Mouse (Mus musculus) hindbrain, embryonic 14.5 days (tissue): ENCODE measurements around the gene Atg3. TPM values are rescaled to one million over a fixed set of nuclear protein-coding genes. Genes with fewer than 3 reads are reported as not detected.

Experiments used
- ATAC-seq: fragments of 200-750 bp; cut with Nextera tagmentation; 2 replicates; pipeline ENCODE4 v1.8.0; 2017; ENCODE audit warnings: moderate number of reproducible peaks, mild to moderate bottlenecking, moderate TSS enrichment, moderate library complexity; ENCODE audit not compliant: low FRiP score
- DNase-seq: peaks from one replicate; pipeline ENCODE4 v3.0.0-alpha.2; 2015; ENCODE audit warnings: low spot score
- H3K27ac ChIP-seq: fragments of 300-500 bp; sonication (generic); 2 replicates; pipeline ENCODE4 v1.5.1; 2014; ENCODE audit warnings: mild to moderate bottlenecking, moderate library complexity
- H3K27me3 ChIP-seq: fragments of 300-500 bp; sonication (generic); 2 replicates; pipeline ENCODE4 v1.6.1; 2014; ENCODE audit warnings: mild to moderate bottlenecking, low read length, mixed read lengths; ENCODE audit not compliant: control insufficient read depth, insufficient read depth
- H3K36me3 ChIP-seq: fragments of 300-500 bp; sonication (generic); replicated peaks from 2 replicates; pipeline ENCODE4 v1.6.1; 2014; ENCODE audit not compliant: control insufficient read depth, insufficient read depth
- H3K4me1 ChIP-seq: fragments of 300-500 bp; sonication (generic); replicated peaks from 2 replicates; pipeline ENCODE4 v1.6.1; 2014; ENCODE audit warnings: antibody characterized with exemption, low read length, mixed read lengths; ENCODE audit not compliant: control insufficient read depth, insufficient read depth
- H3K4me2 ChIP-seq: fragments of 300-500 bp; sonication (generic); replicated peaks from 2 replicates; pipeline ENCODE4 v1.6.1; 2014; ENCODE audit warnings: mild to moderate bottlenecking, moderate library complexity
- H3K4me3 ChIP-seq: fragments of 300-500 bp; sonication (generic); replicated peaks from 2 replicates; pipeline ENCODE4 v1.5.1; 2014; ENCODE audit warnings: mild to moderate bottlenecking, low read length
- H3K9ac ChIP-seq: fragments of 300-500 bp; sonication (generic); 2 replicates; pipeline ENCODE4 v1.6.1; 2014
- H3K9me3 ChIP-seq: fragments of 300-500 bp; sonication (generic); 2 replicates; pipeline ENCODE4 v1.6.1; 2016; ENCODE audit warnings: low read length; ENCODE audit not compliant: control insufficient read depth
- WGBS: fragments of 180-500 bp; shearing (Covaris S2); extraction: QIAGEN DNeasy Blood & Tissue Kit; methylation state at CpG from one replicate; pipeline ENCODE4 v1.1.7; 2014; 5-methylcytosine and 5-hydroxymethylcytosine counted together
- polyA plus RNA-seq: library from polyadenylated mRNA; unstranded; fragments of >200 nt; fragmentation: Nextera tagmentation; extraction: Ambion mirVana; gene quantifications from 2 replicates; pipeline ENCODE4 v1.2.1, GENCODE M21; 2014

The Atg3 gene
- polyA plus RNA-seq, 1 experiment from 2014 or later = 48.6 TPM

- no peak overlapping the region for H3K27ac ChIP-seq
- H3K4me3 ChIP-seq = no peak overlapping the region
- H3K36me3 ChIP-seq = peaks cover 74% of the 10 kb centered on the region
- WGBS = 96% methylated on average over 5 of the region's 5 CpGs
- DNase-seq (no peak), ATAC-seq (no peak)
- no peak overlapping the region for H3K9ac ChIP-seq
- H3K9me3 ChIP-seq = no peaks in the 10 kb centered on the region
- no peak overlapping the region for H3K4me2 ChIP-seq
- no peaks in the 10 kb centered on the region for H3K27me3 ChIP-seq
- H3K4me1 ChIP-seq = no peaks in the 10 kb centered on the region
Measured at GRCm38 (mm10) chr16:45141711-45142110, 16.9 kb upstream of the Atg3 start.

DNA sequence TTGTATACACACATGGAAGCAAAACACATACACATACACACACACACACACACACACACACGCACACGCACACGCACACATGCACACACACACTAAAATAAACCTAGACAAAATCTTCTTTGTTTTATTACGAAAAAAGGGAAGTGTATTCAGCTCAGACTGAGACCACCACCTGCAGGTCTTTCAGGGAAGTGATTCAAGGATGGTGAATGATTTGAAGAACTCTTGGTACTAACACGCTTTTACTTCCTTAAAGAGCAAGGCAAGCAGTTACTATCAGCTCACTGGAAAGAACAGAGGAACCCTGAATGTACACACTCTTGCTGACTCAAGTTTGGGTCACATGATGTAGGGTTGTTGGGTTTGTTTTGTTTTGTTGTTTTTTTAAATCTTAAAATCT, 16.0 kb upstream of the Atg3 start:
- DNase-seq (no peak), ATAC-seq (no peak)
- Histone ChIP-seq H3K27ac (no peak overlapping the region), H3K9ac (no peak overlapping the region), H3K36me3 (peaks cover 82% of the 10 kb centered on the region), H3K4me2 (no peak overlapping the region), H3K27me3 (no peaks in the 10 kb centered on the region), H3K9me3 (no peaks in the 10 kb centered on the region), H3K4me1 (no peaks in the 10 kb centered on the region), H3K4me3 (no peak overlapping the region)
- WGBS = 94% methylated on average over 5 of the region's 5 CpGs

DNA sequence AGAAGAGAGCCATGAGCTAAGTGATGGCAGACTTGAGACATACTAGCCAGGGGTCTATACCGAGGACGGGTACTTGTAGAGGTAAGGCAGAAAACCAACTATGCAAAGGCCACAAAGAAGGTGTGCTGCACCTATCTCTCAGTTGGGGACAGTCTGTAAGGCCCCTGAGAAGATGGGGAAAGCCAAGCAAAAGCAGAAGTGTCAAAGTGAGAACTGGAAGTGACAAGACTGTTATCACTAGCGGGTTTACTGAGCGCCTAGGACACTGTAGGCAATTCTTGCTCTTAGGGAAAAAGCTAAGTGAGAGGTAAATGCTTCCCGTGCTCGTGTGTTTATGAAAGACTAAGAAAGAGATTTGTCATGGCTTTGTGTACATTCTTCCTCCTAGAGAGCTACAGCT, 13.5 kb upstream of the Atg3 start:
- Histone ChIP-seq H3K4me1 (no peaks in the 10 kb centered on the region), H3K4me3 (no peak overlapping the region), H3K4me2 (no peak overlapping the region), H3K9ac (no peak overlapping the region), H3K9me3 (no peaks in the 10 kb centered on the region), H3K36me3 (peaks cover 87% of the 10 kb centered on the region), H3K27ac (no peak overlapping the region), H3K27me3 (no peaks in the 10 kb centered on the region)
- WGBS = 94% methylated on average over 6 of the region's 6 CpGs
- DNase-seq (no peak), ATAC-seq (no peak)

GRCm38 (mm10) chr16:45148488-45149082, 10.0 kb upstream of the Atg3 start:
- Histone ChIP-seq H3K27ac (no peak overlapping the region), H3K4me2 (no peak overlapping the region), H3K9me3 (no peaks in the 10 kb centered on the region), H3K4me1 (no peaks in the 10 kb centered on the region), H3K9ac (no peak overlapping the region), H3K4me3 (no peak overlapping the region), H3K36me3 (peaks cover 82% of the 10 kb centered on the region), H3K27me3 (no peaks in the 10 kb centered on the region)
- ATAC-seq (no peak), DNase-seq (no peak)
- 94% methylated on average over 10 of the region's 10 CpGs for WGBS

- H3K27ac ChIP-seq = no peak overlapping the region
- no peaks in the 10 kb centered on the region for H3K9me3 ChIP-seq
- DNase-seq = no peak
- 86% methylated on average over 3 of the region's 3 CpGs for WGBS
- no peak overlapping the region for H3K9ac ChIP-seq
- peaks cover 51% of the 10 kb centered on the region for H3K36me3 ChIP-seq
- no peaks in the 10 kb centered on the region for H3K27me3 ChIP-seq
- H3K4me2 ChIP-seq = no peak overlapping the region
- peaks cover 11% of the 10 kb centered on the region for H3K4me1 ChIP-seq
- H3K4me3 ChIP-seq = no peak overlapping the region
- no peak for ATAC-seq
Measured at GRCm38 (mm10) chr16:45154741-45155250, 3.8 kb upstream of the Atg3 start.

DNA sequence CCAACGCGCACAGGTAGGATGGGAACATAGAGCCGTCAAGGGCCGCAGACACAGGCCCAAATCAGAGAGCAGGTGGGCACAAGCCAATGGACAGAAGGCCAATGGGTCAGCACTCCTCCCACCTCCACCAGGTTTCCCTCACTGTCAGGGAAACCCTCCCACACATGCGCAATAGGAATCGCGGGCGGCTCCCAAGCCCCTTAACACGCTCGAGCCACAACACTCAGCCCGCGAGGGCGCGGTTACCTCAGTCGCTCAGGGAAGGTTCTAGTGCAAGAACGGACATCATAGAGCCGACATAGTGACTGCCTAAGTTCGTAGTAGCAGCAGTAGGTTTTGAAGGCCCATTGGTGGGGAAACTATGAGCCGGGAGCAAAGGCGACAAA, 456 bp upstream of the Atg3 start:
- ATAC-seq = peak; percentile 83
- H3K4me1 ChIP-seq = peaks cover 25% of the 10 kb centered on the region
- WGBS = 2% methylated on average over 20 of the region's 20 CpGs
- H3K4me2 ChIP-seq = peak overlapping the region; percentile 63
- DNase-seq = peak; percentile 68
- H3K27ac ChIP-seq = peak overlapping the region; percentile 86
- no peaks in the 10 kb centered on the region for H3K9me3 ChIP-seq
- peaks cover 24% of the 10 kb centered on the region for H3K36me3 ChIP-seq
- peak overlapping the region; percentile 97 for H3K9ac ChIP-seq
- no peaks in the 10 kb centered on the region for H3K27me3 ChIP-seq
- H3K4me3 ChIP-seq = peak overlapping the region; percentile 89

DNA sequence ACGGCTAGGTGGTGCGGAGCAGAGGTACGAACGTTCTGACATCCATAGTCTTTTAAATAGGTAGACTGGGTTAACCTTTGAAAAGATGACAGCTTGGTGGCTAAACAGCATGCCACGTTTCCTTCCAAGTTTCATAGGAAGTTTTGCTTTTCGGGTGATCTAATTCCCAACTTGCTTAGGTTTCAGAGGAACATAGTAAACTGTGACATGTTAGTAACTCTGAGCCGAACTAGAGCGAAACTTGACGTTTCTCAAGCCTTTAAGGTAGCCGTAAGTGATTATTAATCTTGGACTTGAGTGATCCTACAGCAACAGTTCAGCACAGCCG, 768 bp downstream of the Atg3 start:
- Histone ChIP-seq H3K9ac (peak overlapping the region; percentile 97), H3K4me1 (peaks cover 25% of the 10 kb centered on the region), H3K27ac (peak overlapping the region; percentile 86; the same call in 1 of the 2 replicates), H3K9me3 (no peaks in the 10 kb centered on the region), H3K4me2 (peak overlapping the region; percentile 57), H3K27me3 (no peaks in the 10 kb centered on the region), H3K4me3 (peak overlapping the region; percentile 89), H3K36me3 (peaks cover 18% of the 10 kb centered on the region)
- no peak for DNase-seq
- 5% methylated on average over 11 of the region's 11 CpGs for WGBS
- ATAC-seq = no peak

DNA sequence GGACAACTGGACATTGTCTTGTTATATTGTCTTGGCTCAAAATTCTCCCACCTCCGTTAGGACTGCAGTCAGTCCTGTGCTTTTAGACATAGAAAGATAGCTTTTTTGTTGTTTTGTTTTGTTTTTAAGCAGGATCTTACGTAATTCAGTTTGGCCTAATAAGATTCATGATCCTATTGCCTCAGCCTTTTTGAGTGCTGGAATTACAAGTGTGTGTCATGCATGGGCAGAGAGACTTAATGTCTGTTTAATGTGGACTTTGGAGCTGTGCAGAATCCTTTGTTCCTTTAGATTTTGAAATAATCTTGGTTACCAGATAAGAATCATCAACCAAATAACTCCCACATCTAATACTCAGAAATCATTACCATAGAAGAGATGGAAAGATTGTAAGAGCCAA, 20.0 kb downstream of the Atg3 start:
- DNase-seq (no peak), ATAC-seq (no peak)
- Histone ChIP-seq H3K27me3 (no peaks in the 10 kb centered on the region), H3K9me3 (no peaks in the 10 kb centered on the region), H3K27ac (no peak overlapping the region), H3K4me3 (no peak overlapping the region), H3K9ac (no peak overlapping the region), H3K4me1 (no peaks in the 10 kb centered on the region), H3K36me3 (peaks cover 21% of the 10 kb centered on the region), H3K4me2 (no peak overlapping the region)
- 91% methylated on average over 2 of the region's 2 CpGs for WGBS

DNA sequence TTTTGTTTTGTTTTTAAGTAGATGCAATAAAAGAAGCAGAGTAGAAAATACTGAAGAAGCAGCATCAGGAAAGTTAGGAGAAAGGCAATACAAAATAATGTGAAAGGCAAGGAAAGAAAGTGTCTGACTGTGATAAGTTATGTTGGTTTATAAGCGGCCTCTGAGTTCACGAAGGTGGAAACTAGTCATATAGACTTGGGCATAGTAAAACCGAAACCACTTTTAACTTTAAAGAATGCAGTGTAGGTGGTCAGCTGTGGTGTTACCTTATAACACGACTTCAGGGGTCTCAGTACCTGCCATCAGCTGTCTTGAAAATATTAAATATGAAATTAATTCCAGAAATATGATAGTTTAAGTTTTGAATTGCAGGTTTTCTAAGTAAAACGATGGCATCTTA, 23.2 kb downstream of the Atg3 start:
- 91% methylated on average over 5 of the region's 5 CpGs for WGBS
- H3K27ac ChIP-seq = no peak overlapping the region
- no peaks in the 10 kb centered on the region for H3K9me3 ChIP-seq
- H3K36me3 ChIP-seq = peaks cover 39% of the 10 kb centered on the region
- DNase-seq (no peak), ATAC-seq (no peak)
- H3K9ac ChIP-seq = no peak overlapping the region
- no peak overlapping the region for H3K4me3 ChIP-seq
- no peaks in the 10 kb centered on the region for H3K4me1 ChIP-seq
- H3K4me2 ChIP-seq = no peak overlapping the region
- no peaks in the 10 kb centered on the region for H3K27me3 ChIP-seq

DNA sequence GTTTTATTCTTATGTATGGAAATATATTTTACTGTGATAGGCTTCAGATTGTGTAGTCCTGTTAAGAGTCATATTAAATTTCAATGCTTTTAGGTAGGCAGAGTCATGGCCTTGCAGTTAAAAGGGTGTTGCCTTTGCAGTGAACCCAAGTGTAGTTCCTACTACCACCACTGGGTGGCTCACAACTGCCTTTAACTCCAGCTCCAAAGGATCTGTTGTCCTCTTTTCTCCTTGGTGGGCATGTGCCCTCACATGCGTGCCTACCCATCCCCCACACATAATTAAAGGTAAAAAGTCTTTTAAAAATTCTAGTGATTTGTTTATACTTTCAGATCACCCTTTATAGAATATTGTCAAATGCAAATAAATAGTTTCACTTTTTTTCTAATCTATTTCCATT, 34.0 kb downstream of the Atg3 start:
- no peaks in the 10 kb centered on the region for H3K4me1 ChIP-seq
- no peak overlapping the region for H3K4me3 ChIP-seq
- no peak overlapping the region for H3K27ac ChIP-seq
- 16% methylated on average over 1 of the region's 1 CpGs for WGBS
- H3K9me3 ChIP-seq = no peaks in the 10 kb centered on the region
- H3K9ac ChIP-seq = no peak overlapping the region
- no peak overlapping the region for H3K4me2 ChIP-seq
- peak; percentile 83 for ATAC-seq
- H3K27me3 ChIP-seq = no peaks in the 10 kb centered on the region
- DNase-seq = peak; percentile 90
- peaks cover 27% of the 10 kb centered on the region for H3K36me3 ChIP-seq
